Mouse (Mus musculus): ENCODE data around the gene Bmf. TPM values are rescaled to one million over a fixed set of nuclear protein-coding genes. Genes with fewer than 3 reads are reported as not detected.

Gene Bmf
- 0.27 and 0.75 TPM in 2 replicates for polyA plus RNA-seq (2015; fragmentation: Nextera tagmentation; extraction: Ambion mirVana)

DNA sequence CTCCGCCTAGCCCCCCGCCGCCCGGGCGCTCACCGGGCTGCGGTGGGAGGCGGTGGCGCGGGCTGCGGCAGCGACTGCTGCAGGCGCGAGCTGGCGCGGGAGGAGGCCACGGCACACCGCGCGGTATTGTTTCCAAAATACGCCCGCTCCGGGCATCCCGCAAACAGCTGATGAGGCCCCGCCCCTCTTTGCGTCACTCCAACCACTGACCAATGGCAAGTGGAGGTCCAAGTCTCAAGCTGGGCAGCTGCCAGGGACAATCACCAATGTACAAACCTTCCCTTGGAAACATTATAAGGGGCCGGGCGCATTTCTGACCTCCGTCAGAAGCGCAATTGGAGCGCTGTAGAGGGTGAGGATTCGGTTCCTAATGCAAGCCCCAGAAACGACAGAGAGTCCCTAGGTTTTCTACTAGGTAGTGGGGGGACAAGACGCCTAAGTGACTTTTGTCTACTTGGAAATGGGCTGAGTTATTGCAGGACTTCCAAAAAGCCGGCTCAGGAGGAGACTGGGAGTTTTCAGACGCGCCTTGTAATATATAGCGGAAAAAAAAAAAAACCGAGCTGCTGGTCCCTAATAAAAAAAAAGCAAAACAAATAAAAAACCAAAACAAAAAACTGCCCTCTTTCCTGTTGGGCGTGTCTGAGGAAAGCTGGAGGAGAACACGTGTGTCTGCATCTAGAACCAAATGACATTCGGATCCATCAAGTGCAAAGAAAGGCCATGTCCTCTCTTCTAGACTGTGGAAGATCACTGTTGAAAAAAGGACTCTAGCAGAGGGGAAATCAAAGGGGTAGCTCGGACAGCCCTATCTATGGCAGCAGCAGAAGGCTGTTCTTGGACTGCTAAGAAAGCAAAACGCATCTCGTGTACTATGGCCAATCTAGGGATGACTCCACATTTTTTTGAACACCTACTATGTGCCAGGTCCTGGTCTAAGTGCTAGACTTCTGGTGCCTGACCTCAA is at the start of gene Bmf:
Bmf (minus strand) TSS at position 181 of the 967 bp plus-strand sequence.
- Histone ChIP-seq H3K9ac (peak within 1 kb of the TSS; percentile 62), H3K27ac (no peak within 1 kb of the TSS), H3K4me1 (replicated peaks) (peaks cover 63% of the 10 kb centered on the region), H3K4me3 (replicated peaks) (peak within 1 kb of the TSS; percentile 67), H3K36me3 (no peaks in the 10 kb centered on the region), H3K9me3 (replicated peaks) (no peaks in the 10 kb centered on the region), H3K27me3 (peaks cover 55% of the 10 kb centered on the region), H3K4me2 (peak within 1 kb of the TSS; percentile 77)
- under 1% methylated on average over 45 of the region's 45 CpGs for WGBS (ENCODE audit: insufficient replicate concordance)
- peak; percentile 73 for ATAC-seq (ENCODE audit: low read depth)
- peak; percentile 57 for DNase-seq

DNA sequence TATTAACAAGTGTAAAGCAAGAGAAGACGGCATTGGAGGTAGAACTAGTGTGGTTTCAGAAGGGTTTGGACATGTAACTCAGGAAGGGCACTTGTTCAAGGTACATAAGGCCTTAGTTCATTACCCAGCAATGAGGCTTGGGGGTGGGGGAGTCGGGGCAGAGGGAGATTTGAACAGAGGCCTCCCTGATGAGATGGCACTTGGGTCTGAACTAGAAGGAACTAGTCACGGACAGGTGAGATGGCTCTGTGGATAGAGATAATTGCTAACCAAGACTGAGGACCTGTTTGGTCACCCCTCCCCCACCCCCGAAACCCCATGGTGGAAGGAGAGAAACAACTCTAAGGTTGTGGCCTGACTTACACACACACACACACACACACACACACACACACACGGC is 49.6 kb upstream of the Bmf start:
- peak; percentile 9; the same call in 1 of the 2 replicates for ATAC-seq (ENCODE audit: low read depth)
- H3K9me3 ChIP-seq (replicated peaks) = no peaks in the 10 kb centered on the region
- no peak for DNase-seq
- H3K36me3 ChIP-seq = peaks cover 43% of the 10 kb centered on the region
- peak overlapping the region; percentile 85 for H3K4me3 ChIP-seq (replicated peaks)
- WGBS (ENCODE audit: insufficient replicate concordance) = 20% methylated on average over 5 of the region's 5 CpGs
- H3K27me3 ChIP-seq = no peaks in the 10 kb centered on the region
- peak overlapping the region; percentile 73; the same call in 1 of the 2 replicates for H3K27ac ChIP-seq
- H3K4me2 ChIP-seq = peak overlapping the region; percentile 84
- H3K4me1 ChIP-seq (replicated peaks) = peaks cover 43% of the 10 kb centered on the region
- peak overlapping the region; percentile 90 for H3K9ac ChIP-seq

DNA sequence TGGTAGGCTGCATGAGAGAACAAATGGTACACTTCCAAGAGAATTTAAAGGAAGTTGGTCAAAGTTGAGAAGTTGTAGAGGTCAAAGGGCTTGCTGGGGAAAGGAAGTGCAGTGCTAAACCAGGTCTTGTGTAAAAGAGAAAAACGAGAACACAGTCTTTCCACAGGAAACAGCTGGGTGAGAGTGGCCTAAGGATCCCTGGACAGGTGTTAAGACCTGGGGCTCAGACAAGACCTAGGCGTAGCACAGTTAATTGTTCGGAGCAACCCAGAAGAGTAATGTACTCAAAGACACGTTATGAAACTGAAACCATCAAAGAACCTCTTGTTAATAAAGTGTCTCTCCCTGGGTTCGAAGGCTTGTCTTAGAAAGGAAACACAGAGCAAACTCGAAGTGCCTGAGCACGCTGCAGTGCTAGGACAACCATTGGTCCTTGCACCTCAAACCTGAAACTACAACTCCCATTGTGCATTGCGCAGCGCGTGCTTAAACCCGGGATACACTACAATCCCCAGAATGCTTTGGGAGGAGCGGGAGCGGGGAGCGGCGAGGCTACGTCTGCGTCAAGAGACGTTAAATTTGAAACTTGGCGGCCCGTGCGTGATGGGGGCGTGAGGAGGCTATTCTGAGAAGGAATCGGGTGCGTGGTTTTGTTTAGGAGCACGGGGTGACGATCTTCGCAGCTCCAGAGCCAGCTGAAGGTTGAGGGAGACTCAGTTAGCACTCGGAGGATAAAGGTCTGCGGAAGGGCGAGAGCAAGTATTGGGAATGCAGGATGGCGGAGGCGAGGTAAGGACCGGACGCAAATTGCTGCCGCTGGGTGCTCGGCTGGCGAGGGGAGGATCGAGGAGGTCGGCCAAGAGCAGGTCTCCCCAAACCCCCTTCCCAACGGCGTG is 48.4 kb upstream of the Bmf start, which contains the start of gene Bub1b:
Bub1b (plus strand) TSS at position 539 of the 896 bp plus-strand sequence.
- 6% methylated on average over 41 of the region's 41 CpGs for WGBS (ENCODE audit: insufficient replicate concordance)

DNA sequence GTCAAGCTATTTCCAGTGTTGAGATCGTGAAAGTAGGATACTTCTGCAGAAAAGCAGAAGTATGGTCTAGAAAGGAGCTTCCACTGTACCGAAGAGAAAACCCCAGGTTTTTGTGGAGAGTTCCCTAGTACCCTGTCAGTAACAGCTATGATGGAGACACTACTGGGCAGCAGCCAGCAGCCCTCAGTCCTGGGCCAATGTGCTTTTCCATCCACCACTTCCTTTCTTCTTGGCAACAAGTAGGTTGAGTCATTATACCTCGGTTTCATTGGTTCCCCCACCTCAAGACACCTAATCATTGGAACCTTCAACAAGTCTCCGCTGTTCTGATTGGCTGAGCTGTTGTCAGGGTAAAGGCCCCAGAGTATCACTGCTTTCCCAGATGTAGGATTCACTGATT is 41.6 kb upstream of the Bmf start:
- ATAC-seq (ENCODE audit: low read depth) (no peak), DNase-seq (no peak)
- no peaks in the 10 kb centered on the region for H3K36me3 ChIP-seq
- H3K27me3 ChIP-seq = no peaks in the 10 kb centered on the region
- H3K4me2 ChIP-seq = no peak overlapping the region
- no peaks in the 10 kb centered on the region for H3K9me3 ChIP-seq (replicated peaks)
- H3K9ac ChIP-seq = no peak overlapping the region
- no peaks in the 10 kb centered on the region for H3K4me1 ChIP-seq (replicated peaks)
- H3K27ac ChIP-seq = no peak overlapping the region
- WGBS (ENCODE audit: insufficient replicate concordance) = 38% methylated on average over 4 of the region's 4 CpGs
- no peak overlapping the region for H3K4me3 ChIP-seq (replicated peaks)

More for the DNA sequence above, 48.4 kb upstream of the Bmf start, which contains the start of gene Bub1b:
- peak within 1 kb of the TSS; percentile 73 for H3K27ac ChIP-seq
- DNase-seq (peak; percentile 82), ATAC-seq (ENCODE audit: low read depth) (peak; percentile 94)
- peak within 1 kb of the TSS; percentile 84 for H3K4me2 ChIP-seq
- H3K4me3 ChIP-seq (replicated peaks) = peak within 1 kb of the TSS; percentile 85
- H3K27me3 ChIP-seq = no peaks in the 10 kb centered on the region
- no peaks in the 10 kb centered on the region for H3K9me3 ChIP-seq (replicated peaks)
- H3K4me1 ChIP-seq (replicated peaks) = peaks cover 40% of the 10 kb centered on the region
- peak within 1 kb of the TSS; percentile 90 for H3K9ac ChIP-seq
- H3K36me3 ChIP-seq = peaks cover 31% of the 10 kb centered on the region

DNA sequence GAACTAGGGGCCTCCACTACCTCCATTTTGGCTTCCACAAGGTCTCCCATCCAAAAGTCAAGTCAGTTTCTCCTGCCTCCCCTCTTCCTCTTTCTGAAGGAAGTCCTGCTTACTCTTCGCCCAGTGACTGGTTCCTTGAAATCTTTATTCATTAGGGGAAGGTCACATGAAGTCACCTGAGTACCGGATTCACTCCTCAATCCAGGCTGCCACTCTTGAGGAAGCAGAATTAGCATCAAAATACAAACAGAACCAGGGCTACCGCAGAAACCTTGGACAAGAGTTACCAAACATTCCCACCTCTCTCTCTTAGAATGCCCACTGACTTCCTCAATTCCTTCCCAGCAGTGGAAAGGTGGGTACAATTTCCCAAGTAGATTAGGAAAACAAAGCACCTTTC is 38.2 kb upstream of the Bmf start:
- no peaks in the 10 kb centered on the region for H3K36me3 ChIP-seq

DNA sequence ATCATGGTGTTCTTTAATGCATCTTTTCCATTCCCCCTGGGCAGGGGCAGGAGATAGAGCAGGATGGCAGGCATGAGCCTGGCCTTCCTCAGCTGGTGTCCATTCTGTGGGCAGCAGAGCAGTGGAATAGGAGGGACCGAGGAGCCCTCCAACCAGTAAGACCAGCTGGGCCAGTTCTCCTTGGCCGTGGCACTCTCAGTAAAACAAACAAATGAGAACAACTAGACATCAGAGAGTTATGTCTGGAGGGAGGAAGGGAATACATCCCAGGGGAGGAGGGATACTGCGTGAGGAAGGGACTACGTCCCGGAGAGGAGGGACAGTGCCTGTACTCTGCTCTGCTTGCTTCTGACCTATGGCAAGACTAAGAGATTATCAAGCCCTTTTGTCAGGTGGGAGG is 36.5 kb upstream of the Bmf start:
- DNase-seq = no peak
- Histone ChIP-seq H3K9me3 (replicated peaks) (no peaks in the 10 kb centered on the region), H3K27ac (no peak overlapping the region), H3K4me1 (replicated peaks) (no peaks in the 10 kb centered on the region), H3K36me3 (no peaks in the 10 kb centered on the region), H3K4me3 (replicated peaks) (no peak overlapping the region), H3K9ac (no peak overlapping the region), H3K4me2 (no peak overlapping the region), H3K27me3 (no peaks in the 10 kb centered on the region)
- 76% methylated on average over 5 of the region's 5 CpGs for WGBS (ENCODE audit: insufficient replicate concordance)
- no peak for ATAC-seq (ENCODE audit: low read depth)

More for the DNA sequence above, 38.2 kb upstream of the Bmf start:
- Histone ChIP-seq H3K4me1 (replicated peaks) (no peaks in the 10 kb centered on the region), H3K9ac (no peak overlapping the region), H3K27me3 (no peaks in the 10 kb centered on the region), H3K4me3 (replicated peaks) (no peak overlapping the region), H3K4me2 (no peak overlapping the region), H3K27ac (no peak overlapping the region), H3K9me3 (replicated peaks) (no peaks in the 10 kb centered on the region)
- ATAC-seq (ENCODE audit: low read depth) = no peak
- no peak for DNase-seq
- 50% methylated on average over 3 of the region's 3 CpGs for WGBS (ENCODE audit: insufficient replicate concordance)

DNA sequence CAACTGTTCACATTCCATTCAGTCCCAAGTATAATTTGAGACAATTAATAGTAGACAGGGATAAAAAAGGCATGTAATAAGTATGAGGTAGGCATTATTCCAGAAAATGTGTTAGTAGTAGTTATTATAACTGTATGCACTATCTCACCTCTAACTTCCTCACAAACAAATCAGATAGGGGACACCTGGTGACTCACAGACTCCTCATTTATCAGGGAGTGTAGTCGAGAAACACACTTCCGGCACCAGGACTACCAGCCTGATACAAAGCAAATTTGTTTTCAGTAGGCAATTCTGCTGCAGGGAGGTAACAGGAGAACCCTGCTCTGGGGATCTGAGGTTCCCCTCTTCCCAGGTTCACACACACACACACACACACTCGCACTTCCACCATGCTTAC is 23.6 kb upstream of the Bmf start:
- H3K4me1 ChIP-seq (replicated peaks) = no peaks in the 10 kb centered on the region
- DNase-seq (no peak), ATAC-seq (ENCODE audit: low read depth) (no peak)
- no peak overlapping the region for H3K4me3 ChIP-seq (replicated peaks)
- H3K9ac ChIP-seq = no peak overlapping the region
- WGBS (ENCODE audit: insufficient replicate concordance) = 43% methylated on average over 3 of the region's 3 CpGs
- H3K9me3 ChIP-seq (replicated peaks) = no peaks in the 10 kb centered on the region
- no peaks in the 10 kb centered on the region for H3K36me3 ChIP-seq
- no peak overlapping the region for H3K4me2 ChIP-seq
- H3K27ac ChIP-seq = no peak overlapping the region
- H3K27me3 ChIP-seq = no peaks in the 10 kb centered on the region

DNA sequence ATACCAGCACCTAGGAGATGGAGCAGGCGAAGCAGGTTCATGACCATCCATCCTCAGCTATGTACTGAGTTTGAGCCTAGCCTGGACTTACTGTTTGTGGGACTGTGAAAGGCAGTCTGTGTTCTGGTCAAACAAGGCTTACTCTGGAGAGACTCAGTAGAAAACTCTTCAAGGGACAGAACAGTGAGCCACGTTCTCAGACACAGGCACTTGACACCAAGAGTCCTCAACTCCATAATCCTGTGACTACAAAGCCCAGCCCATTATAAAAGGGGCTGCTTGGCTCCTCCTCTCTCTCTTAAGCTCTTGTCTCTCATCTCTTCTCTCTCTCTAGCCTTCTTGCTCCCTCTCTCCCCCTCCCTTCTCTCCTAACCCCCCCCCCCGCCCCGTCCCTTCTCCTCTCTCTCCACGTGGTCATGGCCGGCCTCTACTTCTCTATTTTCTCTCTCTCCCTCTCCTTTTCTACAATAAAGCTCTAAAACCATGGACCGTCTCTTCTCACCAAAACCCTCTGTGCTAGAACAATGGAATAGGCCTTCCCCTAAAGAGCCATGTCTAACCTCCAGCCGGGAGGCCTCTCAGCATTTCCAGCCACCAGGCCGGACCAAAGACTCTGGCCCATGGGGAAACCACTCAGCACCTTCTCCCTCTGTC is 22.8 kb upstream of the Bmf start:
- Histone ChIP-seq H3K4me3 (replicated peaks) (no peak overlapping the region), H3K9me3 (replicated peaks) (no peaks in the 10 kb centered on the region), H3K4me2 (no peak overlapping the region), H3K9ac (no peak overlapping the region), H3K27ac (no peak overlapping the region), H3K36me3 (no peaks in the 10 kb centered on the region), H3K4me1 (replicated peaks) (no peaks in the 10 kb centered on the region), H3K27me3 (no peaks in the 10 kb centered on the region)
- ATAC-seq (ENCODE audit: low read depth) (no peak), DNase-seq (no peak)
- WGBS (ENCODE audit: insufficient replicate concordance) = 62% methylated on average over 9 of the region's 9 CpGs

DNA sequence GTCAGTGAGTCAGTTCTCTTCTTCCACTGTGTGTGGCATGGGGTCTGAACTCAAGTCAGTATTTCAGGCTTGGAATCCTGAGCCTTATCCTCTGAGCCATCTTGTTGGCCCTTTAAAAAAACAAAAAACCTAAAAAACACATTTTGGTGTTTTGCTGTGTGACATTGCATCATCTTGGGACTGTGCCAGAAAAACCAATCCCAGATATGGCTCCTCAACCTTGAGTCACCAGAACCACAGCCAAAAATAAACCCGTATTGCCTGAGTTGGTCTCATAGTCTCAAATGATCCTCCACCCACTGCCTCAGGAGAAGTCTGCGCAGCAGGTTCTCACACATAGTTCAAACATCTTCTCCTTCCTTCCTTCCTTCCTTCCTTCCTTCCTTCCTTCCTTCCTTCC is 21.5 kb upstream of the Bmf start:
- Histone ChIP-seq H3K4me2 (no peak overlapping the region), H3K4me1 (replicated peaks) (no peaks in the 10 kb centered on the region), H3K9me3 (replicated peaks) (no peaks in the 10 kb centered on the region), H3K36me3 (no peaks in the 10 kb centered on the region), H3K27ac (no peak overlapping the region), H3K9ac (no peak overlapping the region), H3K27me3 (no peaks in the 10 kb centered on the region), H3K4me3 (replicated peaks) (no peak overlapping the region)
- no peak for DNase-seq
- 81% methylated on average over 2 of the region's 2 CpGs for WGBS (ENCODE audit: insufficient replicate concordance)
- no peak for ATAC-seq (ENCODE audit: low read depth)

DNA sequence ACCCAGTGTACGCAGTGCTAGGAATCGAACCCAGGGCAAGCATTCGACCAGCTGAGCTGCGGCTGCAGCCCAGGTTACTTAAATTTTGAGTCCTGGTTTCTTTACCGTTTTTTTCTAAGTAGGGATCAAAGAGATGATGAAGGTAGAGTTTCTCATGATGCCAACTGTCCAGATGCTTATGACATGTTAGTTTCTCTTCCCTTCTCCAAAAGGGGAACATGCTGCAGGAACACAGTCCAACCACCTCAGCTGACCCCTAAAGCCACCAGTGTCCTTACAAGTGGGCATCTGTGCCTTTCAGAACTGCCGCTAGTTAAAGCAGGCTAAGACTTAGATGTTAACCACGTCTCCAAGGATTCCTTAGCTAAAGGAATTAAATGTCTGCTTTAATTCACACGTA is 17.7 kb upstream of the Bmf start:
- Histone ChIP-seq H3K4me3 (replicated peaks) (no peak overlapping the region), H3K9me3 (replicated peaks) (no peaks in the 10 kb centered on the region), H3K36me3 (no peaks in the 10 kb centered on the region), H3K27me3 (no peaks in the 10 kb centered on the region), H3K4me1 (replicated peaks) (no peaks in the 10 kb centered on the region), H3K9ac (no peak overlapping the region), H3K4me2 (no peak overlapping the region), H3K27ac (no peak overlapping the region)
- ATAC-seq (ENCODE audit: low read depth) (no peak), DNase-seq (no peak)
- WGBS (ENCODE audit: insufficient replicate concordance) = 71% methylated on average over 8 of the region's 8 CpGs

DNA sequence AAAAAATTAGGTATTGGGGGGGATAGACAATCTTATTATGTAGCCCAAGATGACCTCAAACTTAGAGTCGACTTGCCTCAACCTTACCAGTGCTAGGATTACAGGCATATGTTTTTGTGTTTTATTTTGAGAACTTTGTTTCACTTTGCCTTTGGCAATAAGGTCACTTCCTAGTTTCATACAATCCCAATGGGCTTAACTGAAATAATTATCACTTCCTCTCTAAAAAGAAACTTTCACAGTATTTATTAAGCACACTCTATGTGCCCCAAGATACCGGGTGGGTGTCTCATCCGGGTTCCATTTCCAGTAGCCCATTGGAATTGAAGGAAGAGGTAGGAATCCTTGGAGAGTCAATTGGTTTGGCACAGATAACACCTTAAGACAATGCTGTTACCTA is 12.9 kb upstream of the Bmf start:
- Histone ChIP-seq H3K4me3 (replicated peaks) (no peak overlapping the region), H3K4me1 (replicated peaks) (no peaks in the 10 kb centered on the region), H3K4me2 (no peak overlapping the region), H3K27ac (no peak overlapping the region), H3K9me3 (replicated peaks) (no peaks in the 10 kb centered on the region), H3K9ac (no peak overlapping the region), H3K27me3 (no peaks in the 10 kb centered on the region), H3K36me3 (0 out of 2 replicates have a peak, but pooled peaks cover 4% of the 10 kb centered on the region)
- ATAC-seq (ENCODE audit: low read depth) = no peak
- DNase-seq = no peak
- WGBS (ENCODE audit: insufficient replicate concordance) = 67% methylated on average over 3 of the region's 3 CpGs
